Mouse (Mus musculus) midbrain, postnatal 0 days (tissue): ENCODE data around the gene Fggy. TPM values are rescaled to one million over a fixed set of nuclear protein-coding genes. Genes with fewer than 3 reads are reported as not detected.

Source experiments
- ATAC-seq: fragments of 200-750 bp; cut with Nextera tagmentation; 2 replicates; pipeline ENCODE4 v1.8.0; 2017; ENCODE audit warnings: moderate number of reproducible peaks, mild to moderate bottlenecking, moderate TSS enrichment, moderate library complexity; ENCODE audit not compliant: low FRiP score
- DNase-seq: peaks from one replicate; pipeline ENCODE4 v3.0.0-alpha.2; 2015; ENCODE audit warnings: low spot score
- H3K27ac ChIP-seq: fragments of 300-500 bp; sonication (generic); 2 replicates; pipeline ENCODE4 v1.5.1; 2014; ENCODE audit warnings: low read depth, mild to moderate bottlenecking, low read length, mixed read lengths
- H3K27me3 ChIP-seq: fragments of 300-500 bp; sonication (generic); 2 replicates; pipeline ENCODE4 v1.6.1; 2014; ENCODE audit warnings: low read length, control low read depth, mixed read lengths; ENCODE audit not compliant: insufficient read depth
- H3K36me3 ChIP-seq: fragments of 300-500 bp; sonication (generic); 2 replicates; pipeline ENCODE4 v1.6.1; 2014; ENCODE audit warnings: low read length, control low read depth, mixed read lengths; ENCODE audit not compliant: insufficient read depth
- H3K4me1 ChIP-seq: fragments of 300-500 bp; sonication (generic); 2 replicates; pipeline ENCODE4 v1.6.1; 2014; ENCODE audit warnings: mild to moderate bottlenecking, control low read depth, antibody characterized with exemption, low read length, mixed read lengths; ENCODE audit not compliant: insufficient read depth
- H3K4me2 ChIP-seq: fragments of 300-500 bp; sonication (generic); 2 replicates; pipeline ENCODE4 v1.6.1; 2014; ENCODE audit warnings: low read depth, mild to moderate bottlenecking, low read length, mixed read lengths; ENCODE audit not compliant: poor library complexity, severe bottlenecking
- H3K4me3 ChIP-seq: fragments of 300-500 bp; sonication (generic); 2 replicates; pipeline ENCODE4 v1.5.1; 2014; ENCODE audit warnings: low read depth, mild to moderate bottlenecking, low read length, moderate library complexity
- H3K9ac ChIP-seq: fragments of 300-500 bp; sonication (generic); replicated peaks from 2 replicates; pipeline ENCODE4 v1.6.1; 2014; ENCODE audit warnings: mild to moderate bottlenecking, low read length, moderate library complexity, mixed read lengths; ENCODE audit not compliant: poor library complexity, severe bottlenecking
- H3K9me3 ChIP-seq: fragments of 300-500 bp; sonication (generic); 2 replicates; pipeline ENCODE4 v1.6.1; 2016; ENCODE audit warnings: low read length, control low read depth
- CTCF ChIP-seq: IDR thresholded peaks from 2 replicates; pipeline ENCODE4 v1.5.1; 2016; ENCODE audit warnings: antibody characterized with exemption, mild to moderate bottlenecking
- WGBS: fragments of 180-500 bp; shearing (Covaris S2); extraction: QIAGEN DNeasy Blood & Tissue Kit; methylation state at CpG from one replicate; pipeline ENCODE4 v1.1.7; 2014; 5-methylcytosine and 5-hydroxymethylcytosine counted together
- polyA plus RNA-seq: library from polyadenylated mRNA; unstranded; fragments of >200 nt; fragmentation: Nextera tagmentation; extraction: Ambion mirVana; gene quantifications from 2 replicates; pipeline ENCODE4 v1.2.1, GENCODE M21; 2015
- total RNA-seq: library from RNA; depleted of rRNA; stranded (reverse); fragments of >200 nt; gene quantifications from 2 replicates; pipeline ENCODE4 v1.2.3, GENCODE M21; 2014

Fggy gene
- total and polyA plus RNA-seq, 2 experiments from 2014 or later = 5.8 to 6.2 TPM

DNA sequence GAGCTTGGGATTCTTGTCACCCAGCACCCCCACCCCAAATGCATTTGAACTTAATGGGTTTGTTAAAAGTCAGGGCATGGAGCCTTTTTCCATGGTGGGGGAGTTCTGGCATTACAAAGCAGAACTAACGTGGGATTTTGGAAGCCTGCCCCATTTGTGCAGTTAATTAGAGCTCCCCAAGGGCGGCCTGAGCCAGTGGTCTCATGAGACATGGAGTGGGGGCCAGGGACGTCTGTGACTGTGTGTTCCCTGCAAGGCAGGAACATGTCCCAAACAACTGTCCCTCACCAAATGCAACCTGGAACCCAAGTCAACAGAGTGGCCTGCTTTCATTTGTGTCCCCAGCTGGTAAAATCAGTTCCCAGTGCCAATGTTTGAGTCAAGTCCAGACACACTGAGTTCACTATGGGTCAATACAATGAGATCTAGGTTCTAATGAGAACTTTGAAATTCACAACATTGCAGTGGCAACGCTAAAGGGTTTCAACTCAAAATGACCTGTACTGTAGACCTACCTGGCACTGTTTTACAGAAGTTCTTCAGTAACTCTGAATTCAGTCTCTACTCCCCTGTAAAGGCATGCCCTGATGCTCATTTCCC is 324.5 kb downstream of the Fggy start:
- no peak for TF ChIP-seq CTCF
- DNase-seq = peak; percentile 48
- no peak for ATAC-seq
- no peak overlapping the region for H3K9ac ChIP-seq
- no peaks in the 10 kb centered on the region for H3K9me3 ChIP-seq
- H3K36me3 ChIP-seq = no peaks in the 10 kb centered on the region
- H3K4me2 ChIP-seq = no peak overlapping the region
- no peaks in the 10 kb centered on the region for H3K4me1 ChIP-seq
- H3K4me3 ChIP-seq = no peak overlapping the region
- no peak overlapping the region for H3K27ac ChIP-seq
- H3K27me3 ChIP-seq = no peaks in the 10 kb centered on the region
- 55% methylated on average over 4 of the region's 4 CpGs for WGBS

DNA sequence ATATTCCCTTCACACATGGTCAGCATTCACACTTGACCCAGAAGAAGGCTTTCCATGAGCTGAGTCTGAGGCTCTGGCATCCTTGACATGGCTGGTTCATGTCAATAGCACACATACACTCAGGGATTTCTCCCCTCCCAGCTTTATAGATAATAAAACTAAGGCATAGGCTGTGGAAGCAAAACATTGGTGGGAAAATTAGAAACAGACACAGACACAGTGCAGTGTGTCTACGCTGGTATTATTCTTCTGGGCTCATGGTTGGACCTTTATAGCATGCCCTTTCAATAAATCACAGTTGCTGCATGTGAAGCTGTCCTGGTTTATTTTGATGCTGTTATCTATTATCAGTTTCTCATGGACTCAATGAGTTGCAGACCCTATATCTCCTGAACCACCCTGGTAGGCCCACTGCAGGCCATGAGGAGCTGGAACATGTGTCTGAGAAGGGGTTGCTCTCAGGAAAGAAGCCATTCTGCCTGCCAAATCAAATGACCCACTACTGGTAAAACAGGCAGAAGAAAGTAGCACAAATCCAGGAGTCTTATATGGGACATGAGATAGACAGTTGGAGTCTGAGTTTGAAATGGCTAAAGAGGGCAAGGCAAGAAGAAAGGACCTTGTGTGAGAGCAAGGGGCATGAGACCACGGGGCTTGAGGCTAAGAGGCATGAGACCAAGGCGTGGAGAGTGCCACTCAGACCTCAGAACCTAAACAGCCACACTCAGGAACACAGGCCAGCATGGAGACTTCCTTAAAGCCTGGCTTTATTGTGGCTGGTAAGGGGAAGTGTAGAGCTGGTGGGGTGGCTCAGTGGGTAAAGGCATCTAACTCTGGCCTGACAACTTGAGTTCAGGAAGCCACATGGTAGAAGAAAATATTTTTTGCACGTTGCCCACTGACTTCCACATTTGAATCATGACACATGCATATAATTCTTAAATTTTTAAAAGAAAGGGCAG is 327.2 kb downstream of the Fggy start:
- ATAC-seq (no peak), DNase-seq (no peak)
- WGBS = 88% methylated on average over 4 of the region's 4 CpGs
- no peaks in the 10 kb centered on the region for H3K27me3 ChIP-seq
- H3K4me2 ChIP-seq = no peak overlapping the region
- no peaks in the 10 kb centered on the region for H3K4me1 ChIP-seq
- H3K36me3 ChIP-seq = no peaks in the 10 kb centered on the region
- no peak for TF ChIP-seq CTCF
- H3K9ac ChIP-seq = no peak overlapping the region
- H3K4me3 ChIP-seq = no peak overlapping the region
- H3K27ac ChIP-seq = no peak overlapping the region
- H3K9me3 ChIP-seq = no peaks in the 10 kb centered on the region

- Histone ChIP-seq H3K9ac (no peak overlapping the region), H3K4me3 (no peak overlapping the region), H3K27me3 (no peaks in the 10 kb centered on the region), H3K27ac (no peak overlapping the region), H3K9me3 (no peaks in the 10 kb centered on the region), H3K4me1 (no peaks in the 10 kb centered on the region), H3K36me3 (no peaks in the 10 kb centered on the region), H3K4me2 (no peak overlapping the region)
- ATAC-seq (no peak), DNase-seq (no peak)
- 90% methylated on average over 2 of the region's 2 CpGs for WGBS
- TF ChIP-seq CTCF = no peak
Measured at GRCm38 (mm10) chr4:95895199-95895754, 338.0 kb downstream of the Fggy start.

DNA sequence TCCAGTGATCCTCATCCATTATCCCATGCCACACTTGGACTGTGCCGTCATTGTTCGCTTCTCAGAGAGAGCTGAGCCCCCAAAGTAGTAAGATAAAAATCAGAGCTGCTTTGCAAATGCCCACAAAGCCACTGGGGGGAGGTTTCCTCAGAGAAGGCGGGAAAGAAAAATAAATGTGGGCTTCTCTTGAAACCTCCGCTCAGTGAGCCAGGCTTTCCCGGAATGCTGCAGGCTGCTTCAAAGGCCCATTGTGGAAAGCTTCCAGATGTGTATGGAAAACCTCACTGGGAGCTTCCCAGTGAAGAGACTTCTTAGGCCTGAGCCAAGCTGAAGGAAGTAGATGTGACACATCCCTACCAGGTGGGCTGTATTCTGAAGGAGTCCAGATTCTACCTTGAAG is 339.3 kb downstream of the Fggy start:
- Histone ChIP-seq H3K27me3 (no peaks in the 10 kb centered on the region), H3K36me3 (no peaks in the 10 kb centered on the region), H3K4me2 (no peak overlapping the region), H3K4me1 (no peaks in the 10 kb centered on the region), H3K9me3 (no peaks in the 10 kb centered on the region), H3K9ac (no peak overlapping the region), H3K4me3 (no peak overlapping the region), H3K27ac (no peak overlapping the region)
- 39% methylated on average over 5 of the region's 5 CpGs for whole genome bisulfite sequencing
- TF ChIP-seq CTCF = no peak
- ATAC-seq = no peak
- DNase-seq = no peak

- Histone ChIP-seq H3K36me3 (no peaks in the 10 kb centered on the region), H3K9me3 (no peaks in the 10 kb centered on the region), H3K9ac (no peak overlapping the region), H3K4me3 (no peak overlapping the region), H3K27me3 (no peaks in the 10 kb centered on the region), H3K4me1 (no peaks in the 10 kb centered on the region), H3K4me2 (no peak overlapping the region), H3K27ac (no peak overlapping the region)
- WGBS = 72% methylated on average over 7 of the region's 7 CpGs
- TF ChIP-seq CTCF = no peak
- ATAC-seq (no peak), DNase-seq (no peak)
Measured at GRCm38 (mm10) chr4:95897236-95897874, 340.0 kb downstream of the Fggy start.
